Mouse (Mus musculus): ENCODE results near the gene 4930544G11Rik. TPM values are rescaled to one million over a fixed set of nuclear protein-coding genes. Genes with fewer than 3 reads are reported as not detected.

The 4930544G11Rik gene
- not detected for polyA plus RNA-seq (2017; shearing (Covaris generic))

DNA sequence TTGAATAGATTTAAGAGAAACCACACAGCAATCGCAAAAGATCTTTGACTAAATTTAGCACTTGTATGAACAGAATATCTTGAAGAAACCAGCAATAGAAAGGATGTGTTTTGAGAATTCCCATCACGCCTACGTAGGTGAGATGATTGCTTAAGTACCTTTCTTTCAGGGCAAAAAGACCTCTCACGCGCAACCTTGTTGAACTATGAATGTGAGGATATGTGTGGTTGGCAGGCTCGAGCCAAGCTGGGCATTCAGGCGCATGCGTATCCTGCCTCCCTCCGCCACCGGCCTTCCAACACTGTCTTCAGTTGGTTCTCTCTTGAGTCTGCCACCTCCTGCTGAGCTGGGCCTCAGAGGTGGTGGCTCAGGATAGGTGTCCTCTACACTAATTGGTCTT, at the start of gene 4930544G11Rik:
TSS of gene 4930544G11Rik (plus strand) at position 301 of the 400 bp plus-strand sequence.

Other genes with a start within 250 kb of the 4930544G11Rik start
- gene Prdm5, start 173.6 kb upstream of the 4930544G11Rik start, polyA plus RNA-seq (2017; shearing (Covaris generic)) = 4.5 TPM